Mouse (Mus musculus): Measurements from ENCODE around the gene Slc22a2.
"Not testable (repeated sequence)": the region's sequence is repeated elsewhere in the genome, so short reads cannot be mapped to it uniquely, and the experiment has no call there.

The Slc22a2 gene

DNA sequence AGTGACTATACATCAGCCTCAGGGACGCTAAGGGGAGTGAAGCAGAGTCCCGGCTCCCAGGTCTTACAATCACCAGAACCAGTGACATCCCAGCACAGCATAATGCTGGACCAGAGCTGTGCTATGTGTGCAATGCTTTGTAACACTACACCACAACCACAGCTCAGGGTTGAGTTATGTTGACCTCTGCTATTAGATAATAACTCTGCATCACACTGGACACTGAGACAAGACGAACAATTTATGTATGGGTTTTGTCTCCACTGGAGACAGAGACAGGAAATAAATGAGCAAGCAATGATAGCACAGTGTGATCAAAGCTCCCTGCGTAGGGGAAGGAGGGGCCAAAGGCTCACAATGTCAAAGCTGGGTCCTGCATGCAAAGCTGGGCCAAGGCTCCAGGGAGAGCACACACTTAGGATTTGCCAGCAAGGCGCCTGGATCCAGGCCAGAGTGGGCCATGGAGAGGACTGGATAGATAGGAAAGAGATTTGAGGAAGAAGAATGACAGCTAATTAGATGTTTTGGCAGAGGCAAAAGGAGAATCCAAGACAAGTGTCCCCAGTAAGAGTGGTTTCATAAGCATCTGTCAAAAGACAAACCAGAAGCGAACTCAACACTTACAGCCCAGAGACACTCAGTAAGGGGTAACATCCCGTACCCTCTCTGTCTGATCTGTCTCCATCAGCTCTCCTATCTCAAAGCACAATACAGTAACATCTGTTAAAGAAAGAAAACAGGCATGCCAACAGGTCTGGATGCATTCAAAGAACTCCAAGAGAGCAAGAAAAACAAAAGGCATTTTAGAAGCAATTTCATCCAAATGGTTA, 48.1 kb downstream of the Slc22a2 start:
- DNase-seq: peak; percentile 70 to 92

DNA sequence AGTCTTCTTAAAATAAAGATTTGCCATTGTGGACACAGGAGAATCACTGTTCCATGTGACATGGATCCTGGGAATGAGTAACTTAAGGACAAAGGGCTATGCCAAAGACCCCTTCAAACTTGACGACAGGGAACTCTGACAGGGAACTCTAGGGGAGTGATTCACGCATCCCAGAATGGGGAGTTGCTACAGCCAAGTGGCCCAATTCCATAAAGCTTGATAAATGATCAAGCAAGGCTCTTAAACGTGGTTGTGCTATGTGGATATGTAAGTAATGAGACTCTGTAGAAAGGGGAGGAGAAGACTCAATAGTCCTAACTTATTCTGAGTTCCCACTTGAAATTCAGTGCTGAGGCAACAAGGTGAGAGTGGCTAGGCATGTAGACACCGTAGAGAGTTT, 50.9 kb downstream of the Slc22a2 start:
- no peak for DNase-seq

DNA sequence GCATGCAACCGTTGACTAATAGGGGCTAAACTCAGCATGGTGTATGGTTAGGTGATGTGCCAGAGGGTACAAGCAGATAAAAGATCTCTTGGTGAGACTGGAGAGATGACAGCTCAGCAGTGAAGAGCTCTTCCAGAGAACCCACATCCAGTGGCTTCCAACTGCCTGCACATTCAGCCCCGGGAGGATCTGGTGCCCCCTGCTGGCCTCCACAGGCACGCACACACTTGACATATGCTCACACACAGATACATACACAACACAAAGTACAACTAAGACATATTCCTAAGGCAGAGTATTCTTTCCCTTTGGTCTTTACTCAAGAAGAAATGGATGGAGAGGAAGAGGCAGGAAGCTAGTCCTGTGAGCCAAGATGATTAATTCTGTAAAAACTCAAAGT, 55.7 kb downstream of the Slc22a2 start:
- DNase-seq: no peak

DNA sequence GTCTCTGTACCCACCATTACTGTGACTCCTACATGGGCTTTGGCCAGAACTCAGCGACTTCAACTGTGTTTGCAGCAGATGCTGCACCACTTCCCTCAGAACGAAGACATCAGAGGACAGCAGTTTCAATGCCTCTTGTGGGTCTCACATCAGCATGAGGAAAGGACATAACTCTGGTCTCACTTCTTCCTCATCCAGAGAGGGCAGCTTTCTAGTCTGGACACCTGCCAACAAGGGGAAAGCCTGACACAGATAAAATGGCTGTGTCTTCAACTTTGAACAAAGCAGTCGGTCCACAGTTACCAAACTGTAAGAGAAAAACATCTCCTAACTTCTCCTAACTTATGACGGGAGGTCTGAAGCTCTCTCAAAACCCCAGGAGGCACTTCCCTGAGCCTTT, 57.2 kb downstream of the Slc22a2 start:
- no peak for DNase-seq

DNA sequence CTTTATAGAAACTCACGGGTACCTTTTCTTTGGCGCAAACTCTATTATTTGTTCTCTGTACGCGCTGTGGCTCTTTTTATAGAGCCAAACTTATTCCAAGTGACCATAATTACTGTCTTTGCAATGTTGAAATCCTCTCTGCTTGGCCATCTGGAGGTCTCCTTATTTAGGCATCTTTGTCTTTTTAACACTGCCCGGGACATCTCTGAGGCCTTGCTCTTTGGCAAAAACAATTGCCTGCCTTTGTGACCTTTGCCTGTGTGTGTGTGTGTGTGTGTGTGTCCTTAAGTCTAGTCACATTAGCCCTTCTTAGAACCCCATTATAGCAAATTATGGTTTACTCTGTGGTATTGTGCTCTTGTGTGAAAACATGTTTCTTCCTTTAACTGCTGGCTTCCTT, 61.5 kb downstream of the Slc22a2 start:
- DNase-seq: peak; percentile 14 to 45

DNA sequence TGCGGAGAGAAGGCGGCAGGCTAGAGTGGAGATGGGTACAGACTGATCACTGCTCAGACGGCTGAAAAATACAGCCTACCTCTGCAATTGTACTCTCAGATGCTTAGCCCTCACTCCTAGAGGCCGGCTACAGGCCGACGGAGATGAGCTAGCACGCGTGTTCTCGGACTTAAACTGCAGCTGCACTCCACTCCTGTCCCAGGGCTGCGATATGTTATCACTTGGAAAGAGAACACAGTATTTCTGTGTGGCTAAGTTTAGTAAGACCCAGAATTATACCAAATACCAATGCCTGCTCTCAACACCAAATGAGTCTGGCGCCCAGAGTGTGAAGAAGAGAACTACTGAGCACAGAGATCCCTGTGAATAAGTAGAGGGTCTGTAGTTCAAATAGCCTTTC, 68.7 kb downstream of the Slc22a2 start:
- DNase-seq: no peak

DNA sequence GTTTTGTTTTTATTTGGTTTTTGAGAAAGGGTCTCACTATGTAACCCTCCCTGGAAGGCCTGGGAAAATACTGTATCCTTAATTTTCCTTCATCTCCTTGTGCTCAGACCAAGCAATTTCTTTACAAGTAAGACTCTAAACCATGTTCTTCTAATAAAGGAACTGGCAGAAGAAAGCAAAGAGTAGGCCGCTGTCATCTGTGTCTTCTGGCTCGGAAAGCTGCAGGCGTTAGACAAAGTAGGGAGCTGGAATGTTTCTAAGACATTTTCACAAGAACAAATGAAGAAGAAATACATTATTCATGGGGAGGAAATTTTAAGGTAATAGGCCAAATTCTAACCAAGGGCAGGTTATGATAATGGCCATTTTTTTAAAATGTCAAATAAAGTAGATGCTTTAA, 70.1 kb downstream of the Slc22a2 start:
- DNase-seq: no peak

DNA sequence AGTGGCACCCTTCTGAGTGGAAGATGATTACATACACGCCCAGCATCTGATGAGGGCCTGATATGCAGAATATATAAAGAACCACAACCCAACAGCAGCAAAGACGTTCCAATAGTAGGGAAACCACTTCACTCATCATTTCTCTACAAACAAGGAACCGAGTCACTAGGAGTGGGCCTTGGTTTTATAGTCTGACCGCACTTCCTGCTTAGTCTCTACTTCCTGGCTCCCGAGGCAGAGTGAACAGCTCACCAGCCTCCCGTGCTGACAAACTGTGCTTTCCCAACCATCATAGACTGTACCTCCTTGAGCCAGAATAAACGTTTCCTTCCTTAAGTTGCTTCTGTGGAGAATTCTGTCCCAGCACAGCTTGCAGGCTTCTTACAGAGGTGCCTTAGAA, 71.9 kb downstream of the Slc22a2 start:
- no peak for DNase-seq

DNA sequence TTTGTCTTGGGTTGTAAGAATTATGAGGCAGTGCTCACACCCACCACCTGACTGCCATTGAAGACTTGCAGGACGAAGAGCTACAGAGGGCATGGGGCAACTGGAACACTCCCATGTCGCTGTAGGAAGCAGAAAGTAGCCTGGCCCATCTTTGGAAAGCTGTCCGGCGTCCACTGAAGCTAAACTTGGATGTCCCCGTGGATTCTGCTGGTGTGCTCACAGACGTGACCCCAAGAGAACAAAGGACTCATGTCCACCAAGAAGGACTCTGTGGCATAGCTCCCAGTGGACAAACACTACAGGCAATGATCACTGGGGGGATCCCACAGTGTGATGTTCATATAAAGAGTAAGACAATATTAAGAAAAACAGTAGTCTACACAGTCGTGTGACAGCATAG, 74.9 kb downstream of the Slc22a2 start:
- no peak for DNase-seq

DNA sequence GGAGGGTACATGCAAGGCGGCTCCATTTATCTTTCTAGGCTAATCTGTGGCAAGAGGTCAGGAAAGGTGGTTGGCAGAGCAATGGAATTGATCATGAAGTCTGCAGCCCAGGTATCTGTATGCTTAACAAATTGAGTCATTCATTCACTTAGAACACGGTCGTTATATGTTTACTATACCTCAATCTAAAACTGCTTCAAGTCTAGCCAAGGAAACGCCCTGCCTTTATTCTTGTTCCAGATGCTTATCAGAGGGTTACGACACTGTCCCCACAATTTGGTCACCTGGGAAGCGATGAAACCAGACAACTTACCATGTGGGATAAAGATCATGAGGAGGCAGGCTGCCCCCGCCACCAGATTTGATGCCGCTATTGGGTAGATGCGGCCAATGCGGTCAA, 75.3 kb downstream of the Slc22a2 start:
- no peak for DNase-seq

DNA sequence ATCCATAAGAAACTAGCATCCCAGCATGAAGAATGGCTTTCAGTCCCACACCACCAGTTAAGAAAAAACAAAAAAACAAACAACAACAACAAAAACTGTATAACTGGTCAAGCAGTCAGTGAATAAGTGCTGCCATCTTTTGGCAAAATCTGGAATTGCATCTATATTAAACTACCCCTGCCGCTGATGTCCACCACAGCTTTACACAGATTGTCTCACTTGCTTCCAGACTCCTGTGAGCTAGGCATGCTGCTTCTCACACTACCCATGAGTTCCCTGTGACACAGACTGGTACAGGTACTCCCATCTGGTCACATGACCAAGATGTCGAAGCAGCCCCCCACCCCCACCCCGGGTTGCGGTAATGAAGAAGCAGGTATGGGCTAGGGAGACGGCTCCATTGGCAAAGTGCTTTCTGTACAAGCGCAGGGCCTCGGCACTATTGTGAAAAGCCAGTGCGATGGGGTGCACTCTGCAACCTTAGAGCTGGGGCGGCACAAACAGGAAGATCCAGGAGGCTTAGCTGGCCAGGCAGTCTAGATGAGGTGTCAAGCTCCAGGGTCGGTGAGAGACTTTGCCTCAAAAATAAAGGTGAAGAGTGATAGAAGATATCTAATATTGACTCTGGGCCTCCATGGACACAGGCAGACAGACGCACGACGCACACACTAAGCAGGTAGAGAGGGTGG, 76.8 kb downstream of the Slc22a2 start:
- DNase-seq: peak in 1 of 2 experiments; percentile 20

DNA sequence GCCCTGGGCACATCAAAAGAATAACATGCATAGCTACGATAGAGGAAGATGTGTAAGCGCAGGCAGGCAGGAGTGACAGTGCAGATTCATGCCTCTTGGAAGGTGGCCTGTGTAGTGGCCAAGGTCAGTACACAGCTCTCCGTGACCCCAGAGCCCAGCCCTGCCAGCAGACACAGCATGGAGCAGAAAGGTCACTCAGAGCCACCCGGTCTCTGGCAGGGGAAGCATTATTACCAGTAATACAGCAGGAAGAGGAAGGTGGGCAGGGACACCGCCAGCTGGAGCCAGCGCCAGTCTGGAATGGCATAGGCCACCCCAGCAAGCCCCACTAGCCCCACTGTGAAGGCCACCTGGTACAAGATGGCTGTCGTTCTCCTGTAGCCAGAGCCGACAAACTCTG, 80.2 kb downstream of the Slc22a2 start:
- no peak for DNase-seq

DNA sequence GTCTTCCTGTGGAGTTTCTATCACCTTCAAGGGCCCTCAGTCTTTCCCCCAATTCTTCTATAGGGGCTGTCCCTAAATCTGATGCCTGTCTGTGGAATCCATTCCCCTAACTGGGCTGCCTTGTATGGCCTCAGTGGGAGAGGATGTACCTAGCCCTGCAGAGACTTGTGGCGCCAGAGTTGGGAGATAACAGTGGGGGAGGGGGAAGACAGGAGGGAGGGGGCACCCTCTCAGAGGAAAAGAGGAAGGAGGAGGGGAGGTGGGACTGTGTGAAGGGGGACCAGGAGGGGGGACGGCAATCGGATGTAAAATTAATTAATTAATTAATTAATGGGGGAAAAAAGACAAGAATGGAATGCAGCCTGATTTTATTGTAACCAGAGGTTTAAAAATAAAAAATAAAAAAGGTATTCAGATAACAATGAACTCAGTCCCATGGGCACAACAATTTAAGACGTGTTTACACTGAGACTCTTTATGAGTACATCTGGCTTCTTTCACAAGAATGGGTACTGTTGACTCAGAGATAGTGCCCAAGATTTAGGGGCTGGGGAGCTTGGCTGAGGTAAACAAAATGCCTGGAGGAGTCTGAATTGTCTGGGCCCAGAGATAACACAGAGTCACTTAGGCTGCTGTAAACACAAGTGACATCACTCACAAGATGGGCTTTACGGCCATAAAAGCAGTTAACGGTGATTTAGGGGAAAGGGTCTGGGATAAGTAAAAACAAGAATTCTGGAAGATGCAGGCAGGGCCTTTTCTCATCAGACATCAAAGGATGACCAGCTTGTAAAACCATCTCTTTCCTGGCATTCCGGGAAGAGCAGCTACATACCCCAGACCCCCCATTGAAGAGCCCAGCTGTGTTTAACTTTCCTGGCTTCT, 84.8 kb downstream of the Slc22a2 start:
- no peak for DNase-seq

DNA sequence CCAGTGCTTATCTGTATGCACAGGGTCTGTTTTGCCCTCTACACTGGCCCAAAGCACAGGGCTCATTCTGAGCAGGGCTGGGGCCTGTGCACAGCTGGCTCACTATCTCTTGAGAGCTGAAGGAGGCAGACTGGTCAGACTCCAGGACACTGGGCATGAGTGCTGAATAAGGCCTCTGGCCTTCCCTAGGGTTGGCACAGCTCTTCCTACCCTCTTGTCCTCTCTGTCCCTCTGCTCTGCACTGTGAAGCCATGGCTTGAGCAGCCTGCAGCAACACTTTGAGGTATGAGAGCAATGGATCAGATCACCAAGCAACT, 85.4 kb downstream of the Slc22a2 start:
- DNase-seq: no peak

DNA sequence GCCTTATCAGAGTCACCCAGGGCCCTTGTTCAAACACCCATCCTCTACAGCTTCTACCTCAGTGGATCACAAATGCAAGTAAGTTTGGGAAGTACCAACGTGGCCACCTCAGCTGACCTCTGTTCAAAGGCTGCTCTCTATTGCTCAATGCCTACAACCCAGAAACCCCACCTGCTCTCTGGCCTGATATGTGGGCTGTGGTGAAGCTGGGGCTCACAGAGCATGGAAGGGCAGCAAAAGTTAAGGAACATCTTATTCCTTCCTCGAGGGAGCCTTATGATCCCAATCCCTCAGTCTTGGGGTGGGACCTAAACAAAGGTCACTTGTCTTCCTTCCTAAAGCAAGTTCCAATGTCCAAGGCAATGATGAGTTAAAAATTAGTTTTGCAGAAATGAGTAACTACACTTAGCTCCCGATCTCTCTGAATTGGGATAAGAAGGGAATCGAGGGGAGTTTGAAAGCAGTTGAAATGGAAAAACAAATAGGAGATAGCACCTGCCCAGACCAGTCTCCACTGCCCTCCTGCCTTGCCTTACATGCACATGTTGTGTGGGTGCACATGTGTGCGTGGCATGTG, 87.2 kb downstream of the Slc22a2 start:
- no peak for DNase-seq

DNA sequence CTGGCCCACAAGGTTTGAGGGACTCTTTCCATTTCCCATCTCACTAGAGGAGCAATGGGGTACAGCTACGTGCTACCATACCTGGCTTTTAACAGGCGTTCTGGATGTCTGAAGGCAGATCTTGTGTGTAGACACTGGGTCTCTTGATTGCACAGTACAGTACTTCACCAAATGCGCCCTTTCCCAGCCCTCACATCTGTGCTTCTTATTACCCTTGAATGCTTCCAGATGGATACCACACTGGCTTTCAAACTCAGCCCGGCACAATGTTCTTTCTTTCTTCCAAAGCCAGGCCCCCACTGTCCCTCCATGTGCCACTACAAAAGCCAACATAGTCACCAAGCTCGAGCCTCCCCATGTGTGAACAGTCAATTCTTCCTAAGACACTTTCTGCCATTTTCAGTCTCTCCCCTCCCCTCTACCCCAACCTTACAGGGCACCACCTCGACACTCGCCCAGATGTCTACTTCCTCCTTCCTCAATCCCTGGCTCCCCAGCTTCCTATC, 88.4 kb downstream of the Slc22a2 start:
- no peak for DNase-seq

DNA sequence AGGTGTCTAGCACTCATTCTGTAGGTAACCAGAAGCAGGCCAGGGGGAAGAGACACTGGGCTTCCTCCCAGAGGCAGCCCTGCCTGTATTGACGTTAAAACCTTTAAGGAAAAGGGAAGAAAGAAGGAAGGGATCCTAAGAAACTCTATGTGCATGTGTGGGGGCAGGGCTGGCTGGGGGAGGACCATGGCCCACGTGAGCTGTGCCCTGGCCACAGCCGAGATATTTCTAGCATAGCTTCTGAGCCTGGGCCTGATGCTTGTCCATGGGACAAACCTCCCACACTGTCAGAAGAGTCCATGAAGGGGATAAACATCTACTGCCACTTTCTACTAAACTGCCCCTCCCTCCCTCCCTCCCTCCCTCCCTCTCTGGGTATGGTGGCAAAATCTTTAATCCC, 89.9 kb downstream of the Slc22a2 start:
- DNase-seq: no peak

DNA sequence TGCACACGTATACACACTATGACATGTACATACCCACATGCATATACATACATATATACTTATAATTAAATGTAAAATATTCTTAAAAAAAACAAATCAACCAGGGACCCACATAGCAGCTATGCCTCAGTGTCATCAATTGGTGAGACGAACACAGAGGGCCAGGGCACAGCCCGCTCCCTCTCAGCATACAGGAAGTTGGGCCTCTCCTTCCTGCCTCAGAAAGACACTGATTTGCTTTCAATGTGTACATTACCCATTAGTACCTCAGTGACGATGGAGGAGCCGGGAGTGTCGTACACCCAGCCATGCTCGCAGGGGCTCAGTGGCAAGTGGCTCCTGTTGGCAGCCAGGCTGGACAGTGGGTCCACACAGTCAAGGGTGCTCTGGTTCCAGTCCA, 91.0 kb downstream of the Slc22a2 start:
- not testable (repeated sequence) for DNase-seq

DNA sequence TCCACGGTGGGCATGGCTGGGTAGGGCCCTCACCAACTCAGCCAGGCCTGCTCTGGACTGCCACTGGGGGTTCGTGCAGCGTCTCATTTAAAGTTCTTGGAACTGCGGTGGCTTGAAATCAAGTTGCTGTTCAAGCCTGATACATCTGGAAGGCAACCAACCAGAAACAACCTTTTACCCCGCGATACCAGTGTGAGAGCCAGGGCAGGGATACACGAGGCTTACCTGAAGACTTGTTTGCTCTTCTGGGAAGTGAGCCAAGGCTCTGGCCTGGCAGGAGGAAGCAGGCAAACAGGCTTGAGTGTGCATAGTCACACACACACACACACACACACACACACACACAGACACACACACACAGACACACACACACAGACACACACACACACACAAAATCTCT, 91.7 kb downstream of the Slc22a2 start, which contains the start of gene Slc22a1:
Gene Slc22a1, minus strand, starts transcription at position 184 of the 400 bp plus-strand sequence.
- peak; percentile 58 to 81 for DNase-seq

DNA sequence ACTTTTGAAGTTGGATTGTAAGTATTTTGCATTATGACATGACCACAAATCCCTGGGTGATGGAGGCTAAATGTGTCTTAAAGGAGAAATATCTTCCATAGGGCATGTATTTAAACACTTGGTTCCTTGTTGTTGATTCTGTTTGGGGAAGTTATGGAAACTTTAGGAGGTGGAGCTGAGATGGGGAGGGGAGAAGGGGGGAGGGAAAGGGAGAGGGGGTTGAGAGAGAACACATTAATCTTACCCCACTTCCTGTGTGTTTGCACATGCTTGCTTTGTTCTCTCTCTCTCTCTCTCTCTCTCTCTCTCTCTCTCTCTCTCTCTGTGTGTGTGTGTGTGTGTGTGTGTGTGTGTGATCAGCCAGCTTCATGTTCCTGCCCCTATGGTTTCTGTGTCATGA, 93.2 kb downstream of the Slc22a2 start:
- no peak for DNase-seq

Data from lung, postnatal 4 days (tissue).